Mouse (Mus musculus) brown adipose tissue, adult 24 weeks (tissue): ENCODE measurements around the gene Ykt6. TPM values are rescaled to one million over a fixed set of nuclear protein-coding genes. Genes with fewer than 3 reads are reported as not detected.

Experiments used
- H3K27ac ChIP-seq: fragments of 200-500 bp; replicated peaks from 2 replicates; pipeline ENCODE4 v1.5.1; 2012; ENCODE audit warnings: low read depth, mild to moderate bottlenecking, low read length
- H3K4me1 ChIP-seq: fragments of 200-500 bp; 2 replicates; pipeline ENCODE4 v1.6.1; 2012; ENCODE audit warnings: low read length, mixed read lengths; ENCODE audit not compliant: control insufficient read depth, insufficient read depth, insufficient read length
- H3K4me3 ChIP-seq: fragments of 200-500 bp; 2 replicates; pipeline ENCODE4 v1.5.1; 2012; ENCODE audit warnings: low read depth, mild to moderate bottlenecking, low read length, moderate library complexity; ENCODE audit not compliant: insufficient read depth
- polyA plus RNA-seq: library from polyadenylated mRNA; stranded (reverse); fragments of >200 nt; gene quantifications from 2 replicates; pipeline ENCODE4 v1.2.4, GENCODE M21; 2012; ENCODE audit not compliant: missing spikeins, insufficient read depth, insufficient read length

Gene Ykt6
- 42.9 TPM in 2 replicates for polyA plus RNA-seq

GRCm38 (mm10) chr11:5955546-5956276, at the start of gene Ykt6:
Gene Ykt6 (plus strand): TSS chr11:5955693.
- Histone ChIP-seq H3K27ac (peak within 1 kb of the TSS; percentile 90), H3K4me1 (peaks cover 13% of the 10 kb centered on the region; the same call in 1 of the 2 replicates), H3K4me3 (peak within 1 kb of the TSS; percentile 92)

- Histone ChIP-seq H3K27ac (no peak overlapping the region), H3K4me1 (no peaks in the 10 kb centered on the region)
Observed at GRCm38 (mm10) chr11:5905778-5906518, 49.5 kb upstream of the Ykt6 start.

GRCm38 (mm10) chr11:5907096-5907495, 48.4 kb upstream of the Ykt6 start:
- Histone ChIP-seq H3K27ac (no peak overlapping the region), H3K4me3 (no peak overlapping the region), H3K4me1 (no peaks in the 10 kb centered on the region)

More at GRCm38 (mm10) chr11:5905778-5906518, 49.5 kb upstream of the Ykt6 start:
- no peak overlapping the region for H3K4me3 ChIP-seq

GRCm38 (mm10) chr11:5908642-5909041, 46.9 kb upstream of the Ykt6 start:
- Histone ChIP-seq H3K4me1 (0 out of 2 replicates have a peak, but pooled peaks cover 4% of the 10 kb centered on the region), H3K27ac (no peak overlapping the region), H3K4me3 (no peak overlapping the region)

GRCm38 (mm10) chr11:5912635-5913034, 42.9 kb upstream of the Ykt6 start:
- Histone ChIP-seq H3K27ac (no peak overlapping the region), H3K4me3 (no peak overlapping the region), H3K4me1 (peaks cover 14% of the 10 kb centered on the region; the same call in 1 of the 2 replicates)

- H3K27ac ChIP-seq: no peak overlapping the region
- peaks cover 14% of the 10 kb centered on the region; the same call in 1 of the 2 replicates for H3K4me1 ChIP-seq
- H3K4me3 ChIP-seq: no peak overlapping the region
Observed at GRCm38 (mm10) chr11:5913256-5913655, 42.2 kb upstream of the Ykt6 start.

- Histone ChIP-seq H3K4me3 (no peak overlapping the region), H3K4me1 (peaks cover 14% of the 10 kb centered on the region; the same call in 1 of the 2 replicates), H3K27ac (no peak overlapping the region)
Observed at GRCm38 (mm10) chr11:5913936-5914335, 41.6 kb upstream of the Ykt6 start.

GRCm38 (mm10) chr11:5914940-5915339, 40.6 kb upstream of the Ykt6 start:
- Histone ChIP-seq H3K4me1 (peaks cover 14% of the 10 kb centered on the region; the same call in 1 of the 2 replicates), H3K27ac (no peak overlapping the region), H3K4me3 (no peak overlapping the region)

GRCm38 (mm10) chr11:5915429-5916177, 39.9 kb upstream of the Ykt6 start:
- Histone ChIP-seq H3K27ac (no peak overlapping the region), H3K4me1 (peaks cover 14% of the 10 kb centered on the region; the same call in 1 of the 2 replicates), H3K4me3 (no peak overlapping the region)

GRCm38 (mm10) chr11:5916178-5916548, 39.3 kb upstream of the Ykt6 start:
- Histone ChIP-seq H3K27ac (no peak overlapping the region), H3K4me3 (no peak overlapping the region), H3K4me1 (peaks cover 14% of the 10 kb centered on the region; the same call in 1 of the 2 replicates)

GRCm38 (mm10) chr11:5918111-5918510, 37.4 kb upstream of the Ykt6 start:
- Histone ChIP-seq H3K4me1 (peaks cover 11% of the 10 kb centered on the region; the same call in 1 of the 2 replicates), H3K4me3 (no peak overlapping the region)

GRCm38 (mm10) chr11:5919606-5920005, 35.9 kb upstream of the Ykt6 start:
- peaks cover 10% of the 10 kb centered on the region; the same call in 1 of the 2 replicates for H3K4me1 ChIP-seq
- H3K27ac ChIP-seq: no peak overlapping the region
- no peak overlapping the region for H3K4me3 ChIP-seq

More at GRCm38 (mm10) chr11:5918111-5918510, 37.4 kb upstream of the Ykt6 start:
- no peak overlapping the region for H3K27ac ChIP-seq

GRCm38 (mm10) chr11:5920323-5920960, 35.1 kb upstream of the Ykt6 start:
- Histone ChIP-seq H3K4me3 (no peak overlapping the region), H3K4me1 (peaks cover 6% of the 10 kb centered on the region; the same call in 1 of the 2 replicates), H3K27ac (no peak overlapping the region)

GRCm38 (mm10) chr11:5924699-5925098, 30.8 kb upstream of the Ykt6 start:
- no peaks in the 10 kb centered on the region for H3K4me1 ChIP-seq
- no peak overlapping the region for H3K27ac ChIP-seq
- no peak overlapping the region for H3K4me3 ChIP-seq
